Mouse (Mus musculus) midbrain, embryonic 16.5 days (tissue): ENCODE results near the gene Tmem120b. TPM values are rescaled to one million over a fixed set of nuclear protein-coding genes. Genes with fewer than 3 reads are reported as not detected.

Source experiments
- ATAC-seq: fragments of 200-750 bp; cut with Nextera tagmentation; 2 replicates; pipeline ENCODE4 v1.8.0; 2017; ENCODE audit warnings: moderate TSS enrichment
- H3K27ac ChIP-seq: fragments of 300-500 bp; sonication (generic); 2 replicates; pipeline ENCODE4 v1.5.1; 2014; ENCODE audit warnings: mild to moderate bottlenecking, low read length, mixed read lengths
- H3K27me3 ChIP-seq: fragments of 300-500 bp; sonication (generic); 2 replicates; pipeline ENCODE4 v1.6.1; 2014; ENCODE audit warnings: low read depth, low read length, mixed read lengths; ENCODE audit not compliant: control insufficient read depth, insufficient read depth
- H3K36me3 ChIP-seq: fragments of 300-500 bp; sonication (generic); 2 replicates; pipeline ENCODE4 v1.6.1; 2014; ENCODE audit warnings: mild to moderate bottlenecking, low read length, moderate library complexity, mixed read lengths; ENCODE audit not compliant: control insufficient read depth, insufficient read depth
- H3K4me1 ChIP-seq: fragments of 300-500 bp; sonication (generic); 2 replicates; pipeline ENCODE4 v1.6.1; 2014; ENCODE audit warnings: mild to moderate bottlenecking, low read length, mixed read lengths; ENCODE audit not compliant: control insufficient read depth, insufficient read depth
- H3K4me2 ChIP-seq: fragments of 300-500 bp; sonication (generic); 2 replicates; pipeline ENCODE4 v1.6.1; 2014; ENCODE audit warnings: mild to moderate bottlenecking, low read length, mixed read lengths
- H3K4me3 ChIP-seq: fragments of 300-500 bp; sonication (generic); 2 replicates; pipeline ENCODE4 v1.5.1; 2014; ENCODE audit warnings: low read depth, mild to moderate bottlenecking, low read length, moderate library complexity, mixed read lengths
- H3K9ac ChIP-seq: fragments of 300-500 bp; sonication (generic); 2 replicates; pipeline ENCODE4 v1.6.1; 2014; ENCODE audit warnings: low read depth, low read length, mixed read lengths
- H3K9me3 ChIP-seq: fragments of 300-500 bp; sonication (generic); replicated peaks from 2 replicates; pipeline ENCODE4 v1.6.1; 2014; ENCODE audit warnings: mild to moderate bottlenecking, low read length, mixed read lengths; ENCODE audit not compliant: control insufficient read depth, poor library complexity, severe bottlenecking
- WGBS: fragments of 180-500 bp; shearing (Covaris S2); extraction: QIAGEN DNeasy Blood & Tissue Kit; methylation state at CpG from one replicate; pipeline ENCODE4 v1.1.7; 2014; 5-methylcytosine and 5-hydroxymethylcytosine counted together
- polyA plus RNA-seq: library from polyadenylated mRNA; unstranded; fragments of >200 nt; fragmentation: Nextera tagmentation; extraction: Ambion mirVana; gene quantifications from 2 replicates; pipeline ENCODE4 v1.2.1, GENCODE M21; 2015

Tmem120b gene
- polyA plus RNA-seq, 1 experiment from 2014 or later: 16.9 TPM

GRCm38 (mm10) chr5:123079568-123079967 is 11.4 kb downstream of the Tmem120b start:
- Histone ChIP-seq H3K4me3 (no peak overlapping the region), H3K36me3 (no peaks in the 10 kb centered on the region), H3K4me2 (no peak overlapping the region), H3K27ac (no peak overlapping the region), H3K9ac (no peak overlapping the region), H3K4me1 (peaks cover 19% of the 10 kb centered on the region), H3K9me3 (no peaks in the 10 kb centered on the region), H3K27me3 (no peaks in the 10 kb centered on the region)
- WGBS: 89% methylated on average over 1 of the region's 1 CpGs
- ATAC-seq: no peak

GRCm38 (mm10) chr5:123080041-123080440 is 11.8 kb downstream of the Tmem120b start:
- Histone ChIP-seq H3K9ac (no peak overlapping the region), H3K27ac (no peak overlapping the region), H3K4me3 (no peak overlapping the region), H3K36me3 (no peaks in the 10 kb centered on the region), H3K4me2 (no peak overlapping the region), H3K9me3 (no peaks in the 10 kb centered on the region), H3K4me1 (peaks cover 19% of the 10 kb centered on the region), H3K27me3 (no peaks in the 10 kb centered on the region)
- ATAC-seq: no peak
- 94% methylated on average over 8 of the region's 8 CpGs for WGBS

- no peak overlapping the region for H3K4me3 ChIP-seq
- no peak overlapping the region for H3K4me2 ChIP-seq
- no peak overlapping the region for H3K9ac ChIP-seq
- ATAC-seq: no peak
- peaks cover 16% of the 10 kb centered on the region for H3K4me1 ChIP-seq
- no peaks in the 10 kb centered on the region for H3K36me3 ChIP-seq
- 94% methylated on average over 12 of the region's 13 CpGs for WGBS
- no peaks in the 10 kb centered on the region for H3K9me3 ChIP-seq
- no peak overlapping the region for H3K27ac ChIP-seq
- no peaks in the 10 kb centered on the region for H3K27me3 ChIP-seq
Measured at GRCm38 (mm10) chr5:123080510-123080909, 12.3 kb downstream of the Tmem120b start.

DNA sequence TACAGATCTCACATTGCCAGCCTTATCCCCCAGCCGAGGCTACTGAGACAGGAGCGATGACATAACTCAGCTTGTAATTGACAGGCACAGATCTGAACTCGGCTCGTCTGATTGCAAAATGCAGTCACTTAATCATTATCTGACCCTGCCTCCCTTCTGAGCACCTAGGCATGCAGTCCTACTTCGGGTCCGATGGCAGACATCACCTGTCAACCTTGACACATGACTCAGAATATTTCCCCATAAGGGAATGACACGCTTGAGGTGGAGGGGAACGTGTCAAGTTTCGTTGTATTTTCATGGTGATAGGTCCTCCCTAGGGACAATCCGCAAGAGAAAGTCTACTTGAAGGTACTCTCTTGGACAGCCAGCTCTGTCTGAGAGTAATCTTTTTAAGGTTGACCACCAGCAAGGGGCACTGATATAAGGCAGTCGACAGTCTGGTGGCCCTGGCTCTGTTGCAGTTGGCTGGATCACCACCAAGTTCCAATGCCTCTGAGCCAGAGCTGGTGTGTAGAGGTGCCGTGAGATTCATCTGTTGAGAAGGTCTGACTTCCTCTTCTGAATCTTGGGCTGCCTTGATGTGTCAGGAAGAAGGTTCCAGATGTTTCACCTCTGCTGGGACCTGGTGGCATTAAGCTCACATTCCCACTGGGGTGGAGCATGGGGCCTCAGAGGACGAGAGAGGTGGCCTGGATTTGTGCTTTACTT is 15.3 kb downstream of the Tmem120b start:
- H3K9ac ChIP-seq: no peak overlapping the region
- 76% methylated on average over 13 of the region's 13 CpGs for WGBS
- H3K4me3 ChIP-seq: no peak overlapping the region
- no peak overlapping the region for H3K4me2 ChIP-seq
- no peak for ATAC-seq
- no peaks in the 10 kb centered on the region for H3K9me3 ChIP-seq
- H3K4me1 ChIP-seq: no peaks in the 10 kb centered on the region
- no peak overlapping the region for H3K27ac ChIP-seq
- H3K27me3 ChIP-seq: no peaks in the 10 kb centered on the region
- no peaks in the 10 kb centered on the region for H3K36me3 ChIP-seq

- H3K4me3 ChIP-seq: no peak overlapping the region
- no peak for ATAC-seq
- H3K4me1 ChIP-seq: no peaks in the 10 kb centered on the region
- H3K9ac ChIP-seq: no peak overlapping the region
- H3K36me3 ChIP-seq: no peaks in the 10 kb centered on the region
- 88% methylated on average over 2 of the region's 2 CpGs for WGBS
- no peaks in the 10 kb centered on the region for H3K9me3 ChIP-seq
- no peak overlapping the region for H3K4me2 ChIP-seq
- H3K27ac ChIP-seq: no peak overlapping the region
- H3K27me3 ChIP-seq: no peaks in the 10 kb centered on the region
Measured at GRCm38 (mm10) chr5:123086501-123086900, 18.3 kb downstream of the Tmem120b start.

GRCm38 (mm10) chr5:123088784-123089183 is 20.6 kb downstream of the Tmem120b start:
- WGBS: 95% methylated on average over 4 of the region's 4 CpGs
- Histone ChIP-seq H3K27ac (no peak overlapping the region), H3K4me2 (no peak overlapping the region), H3K9me3 (no peaks in the 10 kb centered on the region), H3K36me3 (no peaks in the 10 kb centered on the region), H3K4me3 (no peak overlapping the region), H3K27me3 (no peaks in the 10 kb centered on the region), H3K4me1 (no peaks in the 10 kb centered on the region), H3K9ac (no peak overlapping the region)
- ATAC-seq: no peak

DNA sequence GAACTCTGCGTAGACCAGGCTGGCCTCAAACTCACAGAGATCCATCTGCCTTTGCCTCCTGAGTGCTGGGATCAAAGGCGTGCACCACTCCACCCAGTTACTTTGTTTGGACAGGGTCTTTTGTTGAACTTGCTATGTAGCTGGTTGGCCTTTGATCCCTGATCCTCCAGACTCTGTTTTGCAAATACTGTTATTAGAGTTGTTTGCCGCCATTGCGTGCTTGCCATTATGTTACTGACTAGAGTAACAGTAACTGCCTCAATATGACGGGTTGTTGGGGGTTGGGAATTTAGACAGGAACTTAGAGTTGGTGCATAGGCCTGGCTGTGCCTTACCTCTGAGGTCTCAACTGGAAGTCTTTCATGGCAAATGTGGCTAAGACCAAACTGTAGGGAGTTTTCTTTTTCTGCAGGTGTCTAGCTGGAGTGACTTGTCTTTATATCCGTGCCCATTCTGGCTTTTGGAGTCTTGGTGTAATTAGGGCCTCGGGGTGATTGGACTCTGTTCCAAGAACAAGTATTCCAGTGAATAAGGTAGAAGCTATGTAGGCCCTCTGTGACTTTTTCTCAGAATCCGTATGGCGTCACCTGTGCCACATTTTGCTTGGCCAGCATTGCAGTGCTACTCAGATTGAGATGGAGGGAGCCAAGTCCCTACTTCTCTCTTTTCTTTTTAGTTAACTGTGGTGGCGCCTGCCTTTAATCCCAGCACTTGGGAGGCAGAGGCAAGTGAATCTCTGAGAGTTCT is 22.5 kb downstream of the Tmem120b start:
- WGBS: 88% methylated on average over 10 of the region's 10 CpGs
- Histone ChIP-seq H3K4me3 (no peak overlapping the region), H3K27me3 (no peaks in the 10 kb centered on the region), H3K27ac (no peak overlapping the region), H3K4me2 (no peak overlapping the region), H3K4me1 (no peaks in the 10 kb centered on the region), H3K9ac (no peak overlapping the region), H3K9me3 (no peaks in the 10 kb centered on the region), H3K36me3 (no peaks in the 10 kb centered on the region)
- ATAC-seq: no peak

DNA sequence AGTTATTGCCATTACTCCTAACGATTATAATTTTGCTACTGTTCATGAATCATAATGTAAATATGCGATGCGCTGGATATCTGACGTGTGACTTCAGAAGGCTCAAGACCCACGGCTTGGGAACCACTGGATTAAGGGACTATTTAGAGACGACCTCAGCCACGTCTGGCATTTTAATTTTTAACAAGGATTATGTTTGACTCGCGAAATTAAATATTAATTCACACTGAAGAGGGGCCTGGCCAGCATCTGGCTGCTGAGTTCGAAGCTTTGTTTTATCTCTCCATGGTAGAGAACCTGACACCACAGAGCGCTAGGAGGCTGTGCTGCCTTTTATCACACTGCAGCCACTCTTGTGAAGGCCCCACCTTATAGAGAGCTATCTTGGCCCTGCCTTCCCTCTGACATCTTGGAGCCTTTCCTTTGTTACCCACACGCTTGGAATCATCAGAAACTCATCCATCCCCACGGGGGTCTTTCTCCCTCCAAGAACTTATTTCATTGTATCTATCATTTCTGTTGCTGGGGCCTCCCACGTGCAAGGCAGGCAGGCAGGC is 24.9 kb downstream of the Tmem120b start:
- Histone ChIP-seq H3K36me3 (no peaks in the 10 kb centered on the region), H3K9me3 (no peaks in the 10 kb centered on the region), H3K4me2 (no peak overlapping the region), H3K4me1 (no peaks in the 10 kb centered on the region), H3K9ac (no peak overlapping the region), H3K27me3 (no peaks in the 10 kb centered on the region), H3K27ac (no peak overlapping the region), H3K4me3 (no peak overlapping the region)
- ATAC-seq: no peak
- WGBS: 70% methylated on average over 14 of the region's 14 CpGs
